Mouse (Mus musculus) liver, postnatal 0 days (tissue): ENCODE results near the gene Fam98b. TPM values are rescaled to one million over a fixed set of nuclear protein-coding genes. Genes with fewer than 3 reads are reported as not detected.

Experiments
- ATAC-seq: fragments of 200-750 bp; cut with Nextera tagmentation; 2 replicates; pipeline ENCODE4 v1.8.0; 2017; ENCODE audit warnings: mild to moderate bottlenecking, moderate library complexity
- DNase-seq: peaks from one replicate; pipeline ENCODE4 v3.0.0-alpha.2; 2016
- H3K27ac ChIP-seq: fragments of 300-500 bp; sonication (generic); 2 replicates; pipeline ENCODE4 v1.5.1; 2014; ENCODE audit warnings: antibody characterized with exemption, moderate library complexity, mild to moderate bottlenecking, low read depth
- H3K27me3 ChIP-seq: fragments of 300-500 bp; sonication (generic); 2 replicates; pipeline ENCODE4 v1.6.1; 2014; ENCODE audit warnings: low read length, control low read depth, mixed read lengths; ENCODE audit not compliant: insufficient read depth
- H3K36me3 ChIP-seq: fragments of 300-500 bp; sonication (generic); replicated peaks from 2 replicates; pipeline ENCODE4 v1.6.1; 2014; ENCODE audit warnings: mild to moderate bottlenecking, control low read depth, low read length, moderate library complexity, mixed read lengths; ENCODE audit not compliant: insufficient read depth
- H3K4me1 ChIP-seq: fragments of 300-500 bp; sonication (generic); 2 replicates; pipeline ENCODE4 v1.6.1; 2014; ENCODE audit warnings: antibody characterized with exemption, mild to moderate bottlenecking, control low read depth; ENCODE audit not compliant: insufficient read depth
- H3K4me2 ChIP-seq: fragments of 300-500 bp; sonication (generic); 2 replicates; pipeline ENCODE4 v1.6.1; 2014; ENCODE audit warnings: low read depth, mild to moderate bottlenecking, low read length, moderate library complexity, mixed read lengths
- H3K4me3 ChIP-seq: fragments of 300-500 bp; sonication (generic); 2 replicates; pipeline ENCODE4 v1.5.1; 2014; ENCODE audit warnings: low read depth, low read length
- H3K9ac ChIP-seq: fragments of 300-500 bp; sonication (generic); replicated peaks from 2 replicates; pipeline ENCODE4 v1.6.1; 2014; ENCODE audit warnings: mild to moderate bottlenecking, moderate library complexity
- H3K9me3 ChIP-seq: fragments of 300-500 bp; sonication (generic); 2 replicates; pipeline ENCODE4 v1.6.1; 2016; ENCODE audit warnings: mild to moderate bottlenecking, control low read depth, low read length, mixed read lengths
- CTCF ChIP-seq: sonication (generic); IDR thresholded peaks from 2 replicates; pipeline ENCODE4 v1.5.1; 2016; ENCODE audit warnings: antibody characterized with exemption, low read depth
- EP300 ChIP-seq: IDR thresholded peaks from 2 replicates; pipeline ENCODE4 v1.6.1; 2016; ENCODE audit warnings: antibody characterized with exemption, low read depth, mild to moderate bottlenecking
- WGBS: fragments of 180-500 bp; shearing (Covaris S2); extraction: QIAGEN DNeasy Blood & Tissue Kit; methylation state at CpG from one replicate; pipeline ENCODE4 v1.1.7; 2014; ENCODE audit not compliant: insufficient replicate concordance; 5-methylcytosine and 5-hydroxymethylcytosine counted together
- polyA plus RNA-seq: library from polyadenylated mRNA; unstranded; fragments of >200 nt; fragmentation: Nextera tagmentation; extraction: Ambion mirVana; gene quantifications from 2 replicates; pipeline ENCODE4 v1.2.1, GENCODE M21; 2015

Fam98b gene
- polyA plus RNA-seq, 1 experiment from 2014 or later: 4.1 TPM

DNA sequence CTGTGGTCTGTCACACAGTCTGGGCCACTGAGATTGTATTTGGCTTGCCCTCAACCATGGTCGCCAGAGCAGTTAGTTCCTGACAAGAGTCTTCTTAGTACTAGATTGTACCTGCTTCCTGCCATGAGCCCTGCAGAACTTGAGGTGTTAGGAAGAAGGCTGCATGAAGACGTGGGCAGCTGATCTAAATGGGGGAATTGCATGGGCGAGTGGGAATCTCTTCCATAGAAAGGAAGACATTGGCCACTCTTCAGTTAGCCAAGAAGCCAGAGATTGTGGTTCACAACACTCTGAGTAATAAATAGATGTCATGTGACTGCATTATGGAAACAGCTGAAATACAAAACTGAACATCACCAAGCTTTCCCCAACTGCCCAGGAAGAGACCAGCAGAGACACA lies 69.5 kb downstream of the Fam98b start:
- Histone ChIP-seq H3K27me3 (no peaks in the 10 kb centered on the region), H3K27ac (no peak overlapping the region), H3K4me3 (no peak overlapping the region), H3K9ac (no peak overlapping the region), H3K9me3 (no peaks in the 10 kb centered on the region), H3K4me1 (no peaks in the 10 kb centered on the region), H3K36me3 (no peaks in the 10 kb centered on the region), H3K4me2 (no peak overlapping the region)
- TF ChIP-seq CTCF: no peak
- no peak for TF ChIP-seq EP300
- ATAC-seq (no peak), DNase-seq (no peak)
- 66% methylated on average over 3 of the region's 3 CpGs for WGBS

Other genes with a start within 250 kb of the Fam98b start
- 2.7 and 2.8 TPM in 2 replicates for gene Spred1, start 128.4 kb upstream of the Fam98b start, polyA plus RNA-seq
- 0.60 and 1.1 TPM in 2 replicates for gene Rasgrp1, start 93.3 kb downstream of the Fam98b start, polyA plus RNA-seq